Mouse (Mus musculus): ENCODE measurements around the gene Pacsin2.
"Not testable (repeated sequence)": the region's sequence is repeated elsewhere in the genome, so short reads cannot be mapped to it uniquely, and the experiment has no call there.

Pacsin2 gene

GRCm38 (mm10) chr15:83423589-83424384 is 40.6 kb downstream of the Pacsin2 start:
- DNase-seq (ENCODE audit: low spot score in 2 of 2), result no peak

- no peak for DNase-seq (ENCODE audit: low spot score in 2 of 2)
Observed at GRCm38 (mm10) chr15:83422299-83422981, 42.0 kb downstream of the Pacsin2 start.

GRCm38 (mm10) chr15:83419562-83419961 is 44.8 kb downstream of the Pacsin2 start:
- DNase-seq (ENCODE audit: low spot score in 2 of 2), result no peak

GRCm38 (mm10) chr15:83418685-83419084 is 45.7 kb downstream of the Pacsin2 start:
- no peak for DNase-seq (ENCODE audit: low spot score in 2 of 2)

- DNase-seq (ENCODE audit: low spot score in 2 of 2), result no peak
Observed at GRCm38 (mm10) chr15:83417916-83418315, 46.5 kb downstream of the Pacsin2 start.

- DNase-seq (ENCODE audit: low spot score in 2 of 2), result peak; percentile 59 to 77
Observed at GRCm38 (mm10) chr15:83417407-83417806, 47.0 kb downstream of the Pacsin2 start.

GRCm38 (mm10) chr15:83415391-83415790 is 49.0 kb downstream of the Pacsin2 start:
- DNase-seq (ENCODE audit: low spot score in 2 of 2), result no peak

GRCm38 (mm10) chr15:83411616-83412015 is 52.8 kb downstream of the Pacsin2 start:
- DNase-seq (ENCODE audit: low spot score in 2 of 2), result no peak

- no peak for DNase-seq (ENCODE audit: low spot score in 2 of 2)
Observed at GRCm38 (mm10) chr15:83410735-83411134, 53.7 kb downstream of the Pacsin2 start.

- DNase-seq (ENCODE audit: low spot score in 2 of 2), result no peak
Observed at GRCm38 (mm10) chr15:83410270-83410669, 54.1 kb downstream of the Pacsin2 start.

- DNase-seq (ENCODE audit: low spot score in 2 of 2), result peak in 1 of 2 experiments; percentile 47
Observed at GRCm38 (mm10) chr15:83408692-83409442, 55.5 kb downstream of the Pacsin2 start.

- DNase-seq (ENCODE audit: low spot score in 2 of 2), result no peak
Observed at GRCm38 (mm10) chr15:83408216-83408615, 56.2 kb downstream of the Pacsin2 start.

- no peak for DNase-seq (ENCODE audit: low spot score in 2 of 2)
Observed at GRCm38 (mm10) chr15:83407502-83407901, 56.9 kb downstream of the Pacsin2 start.

GRCm38 (mm10) chr15:83405866-83406265 is 58.5 kb downstream of the Pacsin2 start:
- not testable (repeated sequence) for DNase-seq (ENCODE audit: low spot score in 2 of 2)

- DNase-seq (ENCODE audit: low spot score in 2 of 2), result no peak
Observed at GRCm38 (mm10) chr15:83404008-83404407, 60.4 kb downstream of the Pacsin2 start.

GRCm38 (mm10) chr15:83403016-83403415 is 61.4 kb downstream of the Pacsin2 start:
- no peak for DNase-seq (ENCODE audit: low spot score in 2 of 2)

- no peak for DNase-seq (ENCODE audit: low spot score in 2 of 2)
Observed at GRCm38 (mm10) chr15:83392722-83393121, 71.7 kb downstream of the Pacsin2 start.

GRCm38 (mm10) chr15:83387911-83388310 is 76.5 kb downstream of the Pacsin2 start:
- DNase-seq (ENCODE audit: low spot score in 2 of 2), result no peak

- peak in 1 of 2 experiments; percentile 35 for DNase-seq (ENCODE audit: low spot score in 2 of 2)
Observed at GRCm38 (mm10) chr15:83383633-83384032, 80.8 kb downstream of the Pacsin2 start.

GRCm38 (mm10) chr15:83383136-83383535 is 81.3 kb downstream of the Pacsin2 start:
- DNase-seq (ENCODE audit: low spot score in 2 of 2), result no peak

- no peak for DNase-seq (ENCODE audit: low spot score in 2 of 2)
Observed at GRCm38 (mm10) chr15:83382467-83382866, 81.9 kb downstream of the Pacsin2 start.

- no peak for DNase-seq (ENCODE audit: low spot score in 2 of 2)
Observed at GRCm38 (mm10) chr15:83377153-83377552, 87.3 kb downstream of the Pacsin2 start.
